Mouse (Mus musculus) midbrain, postnatal 0 days (tissue): Measurements from ENCODE around the gene Abcf2. TPM values are rescaled to one million over a fixed set of nuclear protein-coding genes. Genes with fewer than 3 reads are reported as not detected.
A peak's percentile ranks its signal among the peaks of the same experiment; 100 is the strongest.

Experiments
- ATAC-seq: fragments of 200-750 bp; cut with Nextera tagmentation; 2 replicates; pipeline ENCODE4 v1.8.0; 2017; ENCODE audit warnings: moderate number of reproducible peaks, mild to moderate bottlenecking, moderate TSS enrichment, moderate library complexity; ENCODE audit not compliant: low FRiP score
- DNase-seq: peaks from one replicate; pipeline ENCODE4 v3.0.0-alpha.2; 2015; ENCODE audit warnings: low spot score
- H3K27ac ChIP-seq: fragments of 300-500 bp; sonication (generic); 2 replicates; pipeline ENCODE4 v1.5.1; 2014; ENCODE audit warnings: low read depth, mild to moderate bottlenecking, low read length, mixed read lengths
- H3K27me3 ChIP-seq: fragments of 300-500 bp; sonication (generic); 2 replicates; pipeline ENCODE4 v1.6.1; 2014; ENCODE audit warnings: low read length, control low read depth, mixed read lengths; ENCODE audit not compliant: insufficient read depth
- H3K36me3 ChIP-seq: fragments of 300-500 bp; sonication (generic); 2 replicates; pipeline ENCODE4 v1.6.1; 2014; ENCODE audit warnings: low read length, control low read depth, mixed read lengths; ENCODE audit not compliant: insufficient read depth
- H3K4me1 ChIP-seq: fragments of 300-500 bp; sonication (generic); 2 replicates; pipeline ENCODE4 v1.6.1; 2014; ENCODE audit warnings: mild to moderate bottlenecking, control low read depth, antibody characterized with exemption, low read length, mixed read lengths; ENCODE audit not compliant: insufficient read depth
- H3K4me2 ChIP-seq: fragments of 300-500 bp; sonication (generic); 2 replicates; pipeline ENCODE4 v1.6.1; 2014; ENCODE audit warnings: low read depth, mild to moderate bottlenecking, low read length, mixed read lengths; ENCODE audit not compliant: poor library complexity, severe bottlenecking
- H3K4me3 ChIP-seq: fragments of 300-500 bp; sonication (generic); 2 replicates; pipeline ENCODE4 v1.5.1; 2014; ENCODE audit warnings: low read depth, mild to moderate bottlenecking, low read length, moderate library complexity
- H3K9ac ChIP-seq: fragments of 300-500 bp; sonication (generic); replicated peaks from 2 replicates; pipeline ENCODE4 v1.6.1; 2014; ENCODE audit warnings: mild to moderate bottlenecking, low read length, moderate library complexity, mixed read lengths; ENCODE audit not compliant: poor library complexity, severe bottlenecking
- H3K9me3 ChIP-seq: fragments of 300-500 bp; sonication (generic); 2 replicates; pipeline ENCODE4 v1.6.1; 2016; ENCODE audit warnings: low read length, control low read depth
- CTCF ChIP-seq: IDR thresholded peaks from 2 replicates; pipeline ENCODE4 v1.5.1; 2016; ENCODE audit warnings: antibody characterized with exemption, mild to moderate bottlenecking
- WGBS: fragments of 180-500 bp; shearing (Covaris S2); extraction: QIAGEN DNeasy Blood & Tissue Kit; methylation state at CpG from one replicate; pipeline ENCODE4 v1.1.7; 2014; 5-methylcytosine and 5-hydroxymethylcytosine counted together
- polyA plus RNA-seq: library from polyadenylated mRNA; unstranded; fragments of >200 nt; fragmentation: Nextera tagmentation; extraction: Ambion mirVana; gene quantifications from 2 replicates; pipeline ENCODE4 v1.2.1, GENCODE M21; 2015
- total RNA-seq: library from RNA; depleted of rRNA; stranded (reverse); fragments of >200 nt; gene quantifications from 2 replicates; pipeline ENCODE4 v1.2.3, GENCODE M21; 2014

Gene Abcf2
- total and polyA plus RNA-seq, 2 experiments from 2014 or later: 55.9 to 58.2 TPM

GRCm38 (mm10) chr5:24599137-24599536 is 21.9 kb upstream of the Abcf2 start:
- peak overlapping the region; percentile 91 for H3K4me2 ChIP-seq
- peak overlapping the region; percentile 65 for H3K4me3 ChIP-seq
- H3K27me3 ChIP-seq: no peaks in the 10 kb centered on the region
- peak overlapping the region; percentile 77 for H3K9ac ChIP-seq
- no peaks in the 10 kb centered on the region for H3K9me3 ChIP-seq
- no peak for TF ChIP-seq CTCF
- peak overlapping the region; percentile 80 for H3K27ac ChIP-seq
- peaks cover 14% of the 10 kb centered on the region; the same call in 1 of the 2 replicates for H3K36me3 ChIP-seq
- DNase-seq (no peak), ATAC-seq (no peak)
- H3K4me1 ChIP-seq: peaks cover 53% of the 10 kb centered on the region; the same call in 1 of the 2 replicates
- WGBS: 14% methylated on average over 8 of the region's 8 CpGs

GRCm38 (mm10) chr5:24598570-24599006 is 21.3 kb upstream of the Abcf2 start:
- Histone ChIP-seq H3K27ac (peak overlapping the region; percentile 80), H3K4me1 (peaks cover 47% of the 10 kb centered on the region; the same call in 1 of the 2 replicates), H3K36me3 (peaks cover 19% of the 10 kb centered on the region), H3K9me3 (no peaks in the 10 kb centered on the region), H3K27me3 (no peaks in the 10 kb centered on the region), H3K9ac (peak overlapping the region; percentile 77), H3K4me3 (peak overlapping the region; percentile 65), H3K4me2 (peak overlapping the region; percentile 91)
- WGBS: under 1% methylated on average over 40 of the region's 41 CpGs
- DNase-seq (peak; percentile 56), ATAC-seq (peak; percentile 29; the same call in 1 of the 2 replicates)
- peak; percentile 64 for TF ChIP-seq CTCF

DNA sequence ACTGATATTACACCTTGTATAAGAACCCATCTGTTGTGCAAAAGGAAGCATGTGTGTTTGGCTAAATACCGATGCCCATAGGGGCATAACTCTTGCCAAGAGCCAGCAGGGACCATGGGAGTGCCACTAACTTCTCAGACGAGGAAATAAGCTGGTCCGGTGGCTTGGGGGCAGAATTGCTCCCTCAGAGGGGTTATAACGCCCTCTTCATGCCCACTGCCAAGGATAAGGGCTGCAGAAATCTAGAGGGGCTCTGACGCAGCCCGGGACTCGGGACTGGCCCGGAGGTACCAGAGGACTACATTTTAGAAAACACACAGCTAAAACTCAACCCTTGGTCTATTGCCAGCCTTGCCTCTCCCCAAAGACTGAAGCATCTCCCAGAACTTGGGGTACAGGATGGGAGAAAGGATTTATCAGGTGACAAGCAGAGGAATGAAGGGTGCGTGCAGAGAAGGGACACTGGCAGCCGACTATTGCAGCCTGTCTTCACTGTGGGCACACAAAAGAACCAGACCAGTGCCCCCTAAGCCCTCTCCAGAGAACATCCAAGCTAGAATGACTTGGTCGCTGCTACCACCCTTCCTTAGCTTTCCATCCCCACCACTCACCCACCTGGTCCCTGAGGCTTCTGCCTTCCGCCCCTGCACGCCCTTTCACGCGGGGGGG is 20.8 kb upstream of the Abcf2 start:
- peak overlapping the region; percentile 77 for H3K9ac ChIP-seq
- peak overlapping the region; percentile 80 for H3K27ac ChIP-seq
- TF ChIP-seq CTCF: no peak
- peak; percentile 9; the same call in 1 of the 2 replicates for ATAC-seq
- no peaks in the 10 kb centered on the region for H3K27me3 ChIP-seq
- H3K9me3 ChIP-seq: no peaks in the 10 kb centered on the region
- WGBS: 12% methylated on average over 15 of the region's 15 CpGs
- peak overlapping the region; percentile 91 for H3K4me2 ChIP-seq
- H3K4me1 ChIP-seq: peaks cover 42% of the 10 kb centered on the region; the same call in 1 of the 2 replicates
- peak; percentile 39 for DNase-seq
- peak overlapping the region; percentile 65 for H3K4me3 ChIP-seq
- peaks cover 25% of the 10 kb centered on the region for H3K36me3 ChIP-seq

DNA sequence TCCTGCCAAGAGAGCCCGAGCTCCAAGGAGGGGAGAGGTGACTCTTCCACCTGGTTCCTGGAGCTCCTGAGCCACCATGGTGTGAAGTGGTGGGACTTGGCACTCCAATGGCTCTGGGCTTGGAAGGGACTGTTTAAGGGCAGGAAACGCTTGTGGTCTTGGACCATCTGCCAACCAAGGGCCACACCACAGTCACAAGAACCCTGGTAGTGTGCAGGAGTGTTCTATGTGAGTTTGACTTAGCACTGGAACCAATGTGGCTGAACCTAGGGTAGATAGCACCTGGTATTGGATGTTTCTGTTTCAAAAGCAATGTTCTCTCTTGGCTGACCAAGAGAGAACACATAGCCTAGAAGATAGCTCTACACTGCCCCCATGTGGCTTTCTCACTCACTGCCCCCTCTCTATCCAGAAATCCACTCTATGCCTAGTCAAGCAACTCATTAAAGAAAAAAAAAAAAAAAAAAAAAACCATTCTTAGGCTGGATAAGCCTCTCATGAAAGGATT is 20.0 kb upstream of the Abcf2 start:
- 44% methylated on average over 2 of the region's 2 CpGs for WGBS
- DNase-seq (peak; percentile 93), ATAC-seq (peak; percentile 44)
- no peaks in the 10 kb centered on the region for H3K27me3 ChIP-seq
- peak overlapping the region; percentile 23; the same call in 1 of the 2 replicates for H3K4me3 ChIP-seq
- H3K4me2 ChIP-seq: peak overlapping the region; percentile 53
- H3K4me1 ChIP-seq: peaks cover 36% of the 10 kb centered on the region; the same call in 1 of the 2 replicates
- peak overlapping the region; percentile 91 for H3K27ac ChIP-seq
- H3K36me3 ChIP-seq: peaks cover 32% of the 10 kb centered on the region
- no peaks in the 10 kb centered on the region for H3K9me3 ChIP-seq
- peak overlapping the region; percentile 54 for H3K9ac ChIP-seq
- peak; percentile 79 for TF ChIP-seq CTCF

DNA sequence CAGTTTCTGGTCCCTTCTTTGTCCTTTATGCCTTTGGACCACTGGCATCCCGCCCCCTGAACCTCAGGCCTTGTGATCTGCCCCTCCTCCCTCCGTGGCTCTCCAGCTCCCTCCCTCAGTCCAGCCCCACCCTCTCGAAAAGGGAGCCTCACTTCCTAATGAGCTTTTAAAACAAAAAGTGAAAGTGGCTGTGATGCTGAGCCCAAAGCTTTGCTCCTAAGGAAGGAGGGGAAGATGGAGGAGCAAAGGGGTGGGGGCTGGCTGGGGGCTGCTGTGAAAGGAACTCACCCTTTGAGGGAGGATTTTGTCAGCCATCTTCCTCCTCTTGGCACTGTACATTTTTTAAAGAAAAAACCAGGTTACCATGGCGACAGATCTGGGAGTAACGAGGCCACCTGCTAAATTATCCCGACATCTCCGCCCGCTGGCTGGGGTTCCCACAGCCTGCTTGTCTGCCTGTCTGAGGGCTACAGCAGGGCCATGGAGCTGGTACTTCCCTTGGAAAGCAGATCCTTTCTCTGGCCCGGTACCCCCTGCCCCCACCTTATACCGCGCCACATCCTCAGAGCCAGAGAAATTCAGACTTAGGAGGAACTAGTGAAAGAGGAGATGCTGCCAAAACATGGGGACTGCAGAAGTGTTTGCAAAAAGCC is 19.4 kb upstream of the Abcf2 start:
- no peaks in the 10 kb centered on the region for H3K9me3 ChIP-seq
- H3K4me1 ChIP-seq: peaks cover 34% of the 10 kb centered on the region; the same call in 1 of the 2 replicates
- H3K9ac ChIP-seq: peak overlapping the region; percentile 54
- no peaks in the 10 kb centered on the region for H3K27me3 ChIP-seq
- 2% methylated on average over 11 of the region's 11 CpGs for WGBS
- DNase-seq (peak; percentile 81), ATAC-seq (peak; percentile 55)
- H3K4me3 ChIP-seq: peak overlapping the region; percentile 23
- H3K36me3 ChIP-seq: peaks cover 37% of the 10 kb centered on the region
- peak overlapping the region; percentile 91 for H3K27ac ChIP-seq
- H3K4me2 ChIP-seq: peak overlapping the region; percentile 53
- no peak for TF ChIP-seq CTCF
